Mouse (Mus musculus) intestine, embryonic 16.5 days (tissue): ENCODE data around the gene Rbp7. TPM values are rescaled to one million over a fixed set of nuclear protein-coding genes. Genes with fewer than 3 reads are reported as not detected.
"Not testable (repeated sequence)": the region's sequence is repeated elsewhere in the genome, so short reads cannot be mapped to it uniquely, and the experiment has no call there.

Source experiments
- ATAC-seq: fragments of 200-750 bp; cut with Nextera tagmentation; 2 replicates; pipeline ENCODE4 v1.8.0; 2017; ENCODE audit warnings: moderate TSS enrichment, moderate library complexity
- H3K27ac ChIP-seq: fragments of 300-500 bp; sonication (generic); 2 replicates; pipeline ENCODE4 v1.5.1; 2014; ENCODE audit warnings: mild to moderate bottlenecking, low read length
- H3K27me3 ChIP-seq: fragments of 300-500 bp; sonication (generic); replicated peaks from 2 replicates; pipeline ENCODE4 v1.6.1; 2014; ENCODE audit warnings: low read length, control low read depth, mixed read lengths; ENCODE audit not compliant: control insufficient read depth, insufficient read depth
- H3K36me3 ChIP-seq: fragments of 300-500 bp; sonication (generic); 2 replicates; pipeline ENCODE4 v1.6.1; 2014; ENCODE audit warnings: low read length, control low read depth; ENCODE audit not compliant: control insufficient read depth, insufficient read depth
- H3K4me1 ChIP-seq: fragments of 300-500 bp; sonication (generic); 2 replicates; pipeline ENCODE4 v1.6.1; 2014; ENCODE audit warnings: low read length, control low read depth, mixed read lengths; ENCODE audit not compliant: control insufficient read depth, insufficient read depth
- H3K4me2 ChIP-seq: fragments of 300-500 bp; sonication (generic); 2 replicates; pipeline ENCODE4 v1.6.1; 2014; ENCODE audit warnings: low read depth, low read length, control low read depth
- H3K4me3 ChIP-seq: fragments of 300-500 bp; sonication (generic); 2 replicates; pipeline ENCODE4 v1.5.1; 2014; ENCODE audit warnings: mild to moderate bottlenecking, low read length
- H3K9ac ChIP-seq: fragments of 300-500 bp; sonication (generic); 2 replicates; pipeline ENCODE4 v1.6.1; 2014; ENCODE audit warnings: low read depth, low read length
- H3K9me3 ChIP-seq: fragments of 300-500 bp; sonication (generic); 2 replicates; pipeline ENCODE4 v1.6.1; 2016; ENCODE audit warnings: low read length, control low read depth; ENCODE audit not compliant: control insufficient read depth
- WGBS: fragments of 180-500 bp; shearing (Covaris S2); extraction: QIAGEN DNeasy Blood & Tissue Kit; methylation state at CpG from one replicate; pipeline ENCODE4 v1.1.7; 2014; 5-methylcytosine and 5-hydroxymethylcytosine counted together
- polyA plus RNA-seq: library from polyadenylated mRNA; unstranded; fragments of >200 nt; fragmentation: Nextera tagmentation; extraction: Ambion mirVana; gene quantifications from 2 replicates; pipeline ENCODE4 v1.2.1, GENCODE M21; 2015

The Rbp7 gene
- polyA plus RNA-seq, 1 experiment from 2014 or later: 2.2 TPM

- under 1% methylated on average over 60 of the region's 60 CpGs for WGBS
- peak; percentile 92 for ATAC-seq
- Histone ChIP-seq H3K4me3 (peak within 1 kb of the TSS; percentile 84), H3K27ac (peak within 1 kb of the TSS; percentile 86), H3K27me3 (no peaks in the 10 kb centered on the region), H3K4me2 (peak within 1 kb of the TSS; percentile 78), H3K36me3 (no peaks in the 10 kb centered on the region), H3K4me1 (peaks cover 4% of the 10 kb centered on the region; the same call in 1 of the 2 replicates), H3K9me3 (no peaks in the 10 kb centered on the region), H3K9ac (peak within 1 kb of the TSS; percentile 71)
Observed at GRCm38 (mm10) chr4:149485053-149485824, 30.5 kb upstream of the Rbp7 start, which contains the start of the genes Nmnat1 and Lzic. TSS of gene Nmnat1 (minus strand) at chr4:149485202. TSS of gene Lzic (plus strand) at chr4:149485229.

DNA sequence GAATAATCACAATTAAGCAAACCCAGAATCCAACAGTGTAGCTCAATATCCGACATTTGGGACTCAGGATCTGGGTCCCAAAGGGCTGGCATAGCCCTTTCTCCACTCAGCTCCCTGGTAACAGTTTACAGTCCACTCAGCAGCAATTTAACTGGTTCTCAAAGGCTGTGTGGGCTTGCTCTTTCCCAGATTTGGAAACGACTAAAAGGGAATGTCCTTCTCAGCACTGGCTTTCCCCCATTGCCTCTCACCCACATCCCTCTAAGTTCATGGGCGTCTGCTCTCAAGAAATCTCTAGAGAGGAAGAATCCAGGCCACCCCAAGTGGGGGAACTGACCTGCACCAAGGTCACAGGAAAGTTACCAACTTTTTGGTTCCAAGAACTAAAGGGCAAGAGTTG lies 29.8 kb upstream of the Rbp7 start:
- Histone ChIP-seq H3K4me2 (peak overlapping the region; percentile 78), H3K4me1 (peaks cover 4% of the 10 kb centered on the region; the same call in 1 of the 2 replicates), H3K36me3 (no peaks in the 10 kb centered on the region), H3K4me3 (peak overlapping the region; percentile 84), H3K9me3 (no peaks in the 10 kb centered on the region), H3K27me3 (no peaks in the 10 kb centered on the region), H3K27ac (peak overlapping the region; percentile 20; the same call in 1 of the 2 replicates), H3K9ac (peak overlapping the region; percentile 71)
- WGBS: 53% methylated on average over 3 of the region's 3 CpGs
- ATAC-seq: 0 out of 2 replicates have a peak, but pooled peaks have one; percentile 0

GRCm38 (mm10) chr4:149477078-149477477 lies 22.3 kb upstream of the Rbp7 start, which contains the start of gene Tmem274:
TSS of gene Tmem274 (plus strand) at chr4:149477378.
- no peaks in the 10 kb centered on the region for H3K27me3 ChIP-seq
- ATAC-seq: no peak
- no peak within 1 kb of the TSS for H3K4me3 ChIP-seq
- 89% methylated on average over 11 of the region's 11 CpGs for WGBS
- peaks cover 9% of the 10 kb centered on the region; the same call in 1 of the 2 replicates for H3K36me3 ChIP-seq
- H3K9me3 ChIP-seq: no peaks in the 10 kb centered on the region
- no peak within 1 kb of the TSS for H3K27ac ChIP-seq
- no peaks in the 10 kb centered on the region for H3K4me1 ChIP-seq
- H3K4me2 ChIP-seq: no peak within 1 kb of the TSS
- no peak within 1 kb of the TSS for H3K9ac ChIP-seq

- Histone ChIP-seq H3K9me3 (no peaks in the 10 kb centered on the region), H3K27me3 (no peaks in the 10 kb centered on the region), H3K4me1 (no peaks in the 10 kb centered on the region), H3K36me3 (peaks cover 9% of the 10 kb centered on the region), H3K9ac (no peak overlapping the region), H3K4me2 (no peak overlapping the region), H3K27ac (no peak overlapping the region), H3K4me3 (no peak overlapping the region)
- WGBS: 63% methylated on average over 7 of the region's 7 CpGs
- ATAC-seq: no peak
Observed at GRCm38 (mm10) chr4:149475096-149475495, 20.3 kb upstream of the Rbp7 start.

DNA sequence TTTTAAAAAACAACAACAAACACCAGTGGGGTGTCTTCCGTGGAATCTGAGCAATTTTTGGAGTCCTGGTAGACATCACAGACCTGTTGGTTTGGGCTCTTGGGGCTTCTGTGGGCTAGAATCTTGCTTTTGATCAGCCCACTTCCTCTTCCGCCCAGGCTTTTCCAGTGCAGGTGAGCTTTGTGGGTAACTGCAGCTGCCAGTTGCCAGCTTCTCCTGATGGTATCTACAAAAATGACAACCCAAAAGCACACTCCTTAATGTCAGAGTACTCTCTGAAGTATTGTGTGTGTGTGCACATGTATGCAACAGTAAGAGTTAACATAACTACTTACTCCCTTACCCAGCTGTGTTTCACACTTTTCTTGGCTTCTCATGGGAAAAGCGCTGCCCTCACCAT lies 14.8 kb upstream of the Rbp7 start:
- Histone ChIP-seq H3K27me3 (no peaks in the 10 kb centered on the region), H3K4me2 (no peak overlapping the region), H3K9ac (no peak overlapping the region), H3K4me1 (no peaks in the 10 kb centered on the region), H3K36me3 (peaks cover 9% of the 10 kb centered on the region), H3K27ac (no peak overlapping the region), H3K4me3 (no peak overlapping the region), H3K9me3 (no peaks in the 10 kb centered on the region)
- 94% methylated on average over 3 of the region's 3 CpGs for WGBS
- ATAC-seq: no peak

- Histone ChIP-seq H3K9ac (no peak overlapping the region), H3K27ac (no peak overlapping the region), H3K27me3 (no peaks in the 10 kb centered on the region), H3K4me1 (no peaks in the 10 kb centered on the region), H3K4me3 (no peak overlapping the region), H3K36me3 (no peaks in the 10 kb centered on the region), H3K9me3 (no peaks in the 10 kb centered on the region), H3K4me2 (no peak overlapping the region)
- WGBS: 71% methylated on average over 6 of the region's 6 CpGs
- no peak for ATAC-seq
Observed at GRCm38 (mm10) chr4:149463435-149463950, 8.7 kb upstream of the Rbp7 start.

GRCm38 (mm10) chr4:149462305-149462971 lies 7.7 kb upstream of the Rbp7 start:
- no peak overlapping the region for H3K4me2 ChIP-seq
- no peak overlapping the region for H3K9ac ChIP-seq
- no peak overlapping the region for H3K27ac ChIP-seq
- H3K4me3 ChIP-seq: no peak overlapping the region
- no peaks in the 10 kb centered on the region for H3K36me3 ChIP-seq
- H3K4me1 ChIP-seq: no peaks in the 10 kb centered on the region
- no peak for ATAC-seq
- H3K9me3 ChIP-seq: no peaks in the 10 kb centered on the region
- no peaks in the 10 kb centered on the region for H3K27me3 ChIP-seq
- WGBS: 72% methylated on average over 6 of the region's 6 CpGs

- no peak for ATAC-seq
- Histone ChIP-seq H3K4me1 (no peaks in the 10 kb centered on the region), H3K27ac (no peak overlapping the region), H3K4me2 (no peak overlapping the region), H3K9ac (no peak overlapping the region), H3K9me3 (no peaks in the 10 kb centered on the region), H3K27me3 (no peaks in the 10 kb centered on the region), H3K36me3 (no peaks in the 10 kb centered on the region), H3K4me3 (no peak overlapping the region)
- 67% methylated on average over 6 of the region's 7 CpGs for WGBS
Observed at GRCm38 (mm10) chr4:149461579-149462304, 7.0 kb upstream of the Rbp7 start.

DNA sequence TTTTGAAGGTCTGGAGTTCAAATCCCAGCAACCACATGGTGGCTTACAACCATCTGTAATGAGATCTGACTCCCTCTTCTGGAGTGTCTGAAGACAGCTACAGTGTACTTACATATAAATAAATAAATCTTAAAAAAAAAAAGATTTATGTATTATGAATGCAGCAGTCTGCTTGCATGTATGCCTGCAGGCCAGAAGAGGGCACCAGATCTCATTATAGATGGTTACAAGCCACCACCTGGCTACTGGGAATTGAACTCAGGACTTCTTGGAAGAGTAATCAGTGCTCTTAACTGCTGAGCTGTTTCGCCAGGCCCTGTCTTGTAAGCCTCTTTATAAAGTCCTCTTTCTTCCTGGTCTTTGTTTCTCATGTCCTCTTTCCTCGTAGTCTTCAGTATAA lies 5.7 kb upstream of the Rbp7 start:
- not testable (repeated sequence) for H3K9me3 ChIP-seq, H3K4me2 ChIP-seq, H3K4me1 ChIP-seq, H3K27ac ChIP-seq, H3K36me3 ChIP-seq, H3K9ac ChIP-seq, H3K27me3 ChIP-seq, ATAC-seq, H3K4me3 ChIP-seq
- 95% methylated on average over 2 of the region's 2 CpGs for WGBS
